Mouse (Mus musculus) layer of hippocampus, adult 9-11 months (tissue): ENCODE measurements around the gene Mthfd1l.
"Not testable (repeated sequence)": the region's sequence is repeated elsewhere in the genome, so short reads cannot be mapped to it uniquely, and the experiment has no call there.

Experiments
- DNase-seq: peaks from one replicate; pipeline ENCODE4 v3.0.0; 2022

Mthfd1l gene

DNA sequence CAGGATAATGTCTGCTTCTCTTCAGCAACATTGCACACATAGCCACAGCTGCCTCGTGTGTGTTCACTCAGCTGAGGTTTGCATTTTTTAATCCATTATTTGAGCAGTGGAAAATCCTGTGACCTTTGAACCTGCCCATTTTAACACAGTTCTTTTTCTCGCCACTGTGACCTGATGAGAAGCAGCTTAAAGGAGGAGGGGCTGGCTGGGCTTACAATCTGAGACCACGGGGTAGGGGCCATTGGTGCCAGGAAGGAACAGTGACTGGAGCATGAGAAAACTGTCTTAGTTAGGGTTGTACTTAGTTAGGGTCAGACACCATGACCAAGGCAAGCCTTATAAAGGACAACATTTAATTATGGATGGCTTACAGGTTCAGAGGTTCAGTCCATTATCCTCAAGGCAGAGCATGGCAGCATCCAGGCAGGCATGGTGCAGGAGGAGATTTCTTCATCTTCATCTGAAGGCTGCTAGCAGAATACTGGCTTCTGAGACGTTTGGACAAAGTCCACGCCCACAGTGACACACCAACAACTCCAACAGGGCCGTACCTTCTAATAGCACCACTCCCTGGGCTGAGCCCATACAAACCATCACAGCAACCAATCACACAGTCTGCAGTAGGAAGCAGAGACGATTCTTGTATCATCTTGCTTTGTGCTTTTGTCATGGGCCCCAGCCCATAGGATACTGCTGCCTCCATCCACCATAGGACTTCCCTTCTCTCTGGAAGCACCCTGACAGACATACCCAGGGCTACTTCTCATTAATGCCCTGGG lies 112.6 kb downstream of the Mthfd1l start:
- DNase-seq, result no peak

GRCm38 (mm10) chr10:4087563-4087962 lies 114.6 kb downstream of the Mthfd1l start:
- DNase-seq, result no peak

DNA sequence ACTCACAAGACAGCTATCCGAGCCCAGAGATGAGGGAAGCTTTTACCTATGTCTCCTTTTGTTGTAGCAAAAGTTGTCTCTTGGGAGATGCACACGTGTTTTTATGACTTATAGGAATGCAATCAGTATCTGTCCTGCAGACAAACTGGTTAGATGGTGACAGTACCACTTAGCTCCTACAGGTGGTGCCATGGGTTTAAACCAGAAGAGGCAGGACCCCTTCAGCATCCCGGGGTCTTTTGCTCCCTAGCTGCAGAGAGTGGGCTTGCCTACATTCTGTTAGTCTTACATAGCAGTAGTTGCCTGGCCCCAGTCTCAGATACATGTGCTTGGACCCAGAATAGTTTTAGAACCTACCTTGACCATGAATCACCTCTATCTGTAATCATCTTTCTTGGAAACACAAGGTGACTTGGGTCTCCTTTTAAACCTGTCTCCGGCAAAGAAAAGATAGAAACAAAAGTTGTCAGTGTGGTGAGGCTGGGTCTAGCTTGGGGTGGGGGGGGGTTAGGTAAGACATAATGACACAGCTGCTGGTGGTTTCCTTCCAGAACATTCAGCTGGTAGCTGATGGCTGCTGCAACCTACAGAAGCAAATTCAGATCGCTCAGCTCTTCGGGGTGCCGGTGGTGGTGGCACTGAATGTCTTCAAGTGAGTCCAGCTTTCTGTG lies 116.0 kb downstream of the Mthfd1l start:
- no peak for DNase-seq

DNA sequence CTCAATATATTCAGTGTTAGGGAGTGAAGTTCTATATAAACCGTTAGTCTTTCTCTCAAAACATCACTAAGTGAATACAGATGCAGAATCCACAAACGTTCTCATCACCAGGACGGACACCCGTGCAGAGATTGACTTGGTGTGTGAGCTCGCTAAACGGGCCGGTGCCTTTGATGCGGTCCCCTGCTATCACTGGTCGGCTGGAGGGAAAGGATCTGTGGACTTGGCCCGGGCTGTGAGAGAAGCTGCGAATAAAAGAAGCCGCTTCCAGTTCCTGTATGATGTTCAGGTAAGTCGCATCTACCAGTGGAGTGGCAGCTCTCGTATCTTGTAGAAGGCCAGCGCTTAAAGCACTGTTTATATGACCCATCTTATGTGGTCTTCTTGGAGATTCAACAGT lies 117.0 kb downstream of the Mthfd1l start:
- DNase-seq, result no peak

GRCm38 (mm10) chr10:4092990-4093389 lies 120.1 kb downstream of the Mthfd1l start:
- DNase-seq, result no peak

DNA sequence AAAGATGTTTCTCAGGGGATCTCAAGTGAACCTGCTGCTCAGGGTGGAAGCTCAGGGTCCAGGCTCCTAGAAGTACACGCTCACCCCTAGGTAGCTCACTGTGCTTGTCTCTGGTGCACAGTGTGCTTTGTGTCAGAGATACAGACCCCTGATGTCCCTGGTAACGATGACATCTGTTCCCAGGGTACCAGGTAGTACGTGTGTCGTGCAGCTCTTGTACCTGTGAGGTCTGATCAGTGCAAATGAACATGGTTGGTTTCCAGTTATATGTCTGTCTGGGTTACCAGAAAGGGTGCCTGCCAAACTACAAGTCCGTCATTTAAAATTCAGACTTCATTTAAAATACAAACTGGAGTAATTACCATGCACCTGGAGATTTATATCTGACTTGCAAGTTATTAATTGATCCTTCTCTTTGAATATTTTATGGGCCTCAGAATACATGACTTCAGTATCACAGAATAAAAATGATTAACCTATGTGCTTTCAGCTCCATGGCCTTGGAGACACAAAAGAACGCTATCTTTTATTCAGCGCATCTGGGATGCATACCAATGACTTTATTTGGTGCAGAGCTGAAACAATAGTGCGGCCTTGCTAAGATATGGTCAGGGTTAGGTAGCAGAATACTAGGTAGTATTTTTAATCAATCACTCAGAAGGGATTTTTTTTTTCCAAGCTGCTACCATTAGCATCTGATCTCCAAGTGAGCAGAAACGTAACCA lies 121.3 kb downstream of the Mthfd1l start:
- DNase-seq, result no peak

DNA sequence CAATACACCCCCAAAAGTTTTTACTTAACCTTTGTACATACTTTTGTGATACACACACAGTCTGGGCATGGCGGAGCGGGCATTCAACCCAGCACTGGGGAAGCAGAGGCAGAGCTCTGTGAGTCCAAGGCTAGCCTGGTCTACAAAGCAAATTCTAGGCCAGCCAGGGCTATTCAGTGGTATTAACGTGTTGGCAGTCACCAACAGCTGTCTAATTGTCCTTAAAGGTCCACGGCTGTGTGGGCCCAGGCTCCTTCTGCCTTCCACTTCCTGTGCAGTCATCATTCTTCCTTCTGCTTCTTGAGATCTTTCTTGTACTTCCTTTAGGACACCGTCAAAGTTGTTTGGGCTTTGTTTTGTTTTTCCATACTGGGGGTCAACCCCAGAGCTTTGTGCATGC lies 123.2 kb downstream of the Mthfd1l start:
- no peak for DNase-seq

- no peak for DNase-seq
Observed at GRCm38 (mm10) chr10:4100007-4100406, 127.1 kb downstream of the Mthfd1l start.

- no peak for DNase-seq
Observed at GRCm38 (mm10) chr10:4105676-4106528, 133.0 kb downstream of the Mthfd1l start.

- DNase-seq, result no peak
Observed at GRCm38 (mm10) chr10:4107661-4108338, 134.9 kb downstream of the Mthfd1l start.

DNA sequence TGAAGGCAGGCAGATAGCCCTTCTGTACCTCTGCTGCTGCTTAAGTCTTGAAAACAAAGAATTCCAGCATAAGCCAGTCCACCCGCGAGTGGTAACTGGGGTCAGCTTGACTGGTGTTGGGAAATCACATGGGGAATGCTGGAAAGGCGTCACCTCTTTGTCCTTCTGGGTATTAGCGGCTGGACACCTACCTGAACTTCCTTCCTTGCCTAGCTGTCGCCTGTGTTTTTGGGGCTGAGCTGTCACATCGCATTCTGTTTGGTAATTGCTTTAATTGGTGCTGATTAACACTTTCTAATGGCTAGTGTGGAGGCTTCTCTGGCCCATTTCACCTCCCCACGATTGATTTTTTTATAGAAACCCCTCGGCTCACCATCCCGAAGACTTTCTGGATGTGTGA lies 135.5 kb downstream of the Mthfd1l start:
- DNase-seq, result no peak

GRCm38 (mm10) chr10:4111095-4111794 lies 138.3 kb downstream of the Mthfd1l start:
- no peak for DNase-seq

GRCm38 (mm10) chr10:4111795-4112139 lies 138.8 kb downstream of the Mthfd1l start:
- no peak for DNase-seq

DNA sequence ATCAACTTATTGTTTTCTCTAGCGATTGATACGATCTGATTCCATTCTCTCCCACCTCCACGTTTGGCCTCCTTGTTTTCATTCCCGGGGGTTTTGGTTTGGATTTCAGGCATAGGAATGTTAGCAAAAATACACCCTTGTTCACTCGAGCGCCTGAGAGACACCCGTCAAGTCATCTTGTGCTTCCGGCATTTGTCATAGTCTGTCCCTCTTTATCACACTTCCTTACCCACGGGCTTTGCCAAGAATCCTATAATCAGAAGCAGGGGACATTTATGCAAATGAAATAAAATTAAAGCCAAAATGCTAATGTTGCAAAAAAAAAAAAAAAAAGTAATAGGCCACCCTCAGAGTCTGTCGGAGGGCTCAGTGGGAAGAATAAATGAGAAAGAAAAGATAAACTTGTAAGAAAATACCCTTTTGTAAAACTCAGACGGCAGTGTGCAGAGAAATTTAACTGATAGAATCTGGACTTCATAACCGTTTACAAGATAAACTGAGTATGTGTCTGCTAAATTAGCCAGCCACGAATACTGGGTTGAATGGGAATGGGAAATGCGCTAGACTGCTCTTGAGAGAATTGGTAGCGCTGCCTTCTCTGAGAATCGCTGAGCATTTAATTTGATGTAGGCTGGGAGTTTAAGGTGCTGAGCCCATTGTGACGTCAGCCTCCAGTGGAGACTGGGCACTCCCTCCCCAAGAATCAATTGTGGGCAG lies 139.9 kb downstream of the Mthfd1l start:
- no peak for DNase-seq

- DNase-seq, result no peak
Observed at GRCm38 (mm10) chr10:4113328-4113658, 140.4 kb downstream of the Mthfd1l start.

- no peak for DNase-seq
Observed at GRCm38 (mm10) chr10:4116653-4117052, 143.7 kb downstream of the Mthfd1l start.

GRCm38 (mm10) chr10:4117091-4117490 lies 144.2 kb downstream of the Mthfd1l start:
- no peak for DNase-seq

DNA sequence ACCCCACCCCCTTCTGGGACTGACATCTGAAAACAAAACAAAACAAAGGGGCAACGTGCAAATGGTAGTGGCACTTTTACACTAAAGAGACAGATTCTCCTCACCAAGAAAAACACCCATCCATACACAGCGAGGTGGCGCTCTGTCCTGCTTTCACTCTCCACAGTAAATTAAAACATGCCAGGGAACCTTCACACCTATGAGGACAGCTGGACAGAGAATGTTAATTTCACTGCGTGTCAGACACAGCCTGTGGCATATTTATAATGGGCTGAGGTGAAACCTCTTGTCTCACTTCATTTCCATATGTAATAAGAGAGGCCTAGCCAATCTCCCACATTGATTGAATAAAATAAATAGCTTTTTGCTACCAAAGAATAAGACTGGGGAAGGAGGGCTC lies 146.4 kb downstream of the Mthfd1l start:
- DNase-seq, result no peak

DNA sequence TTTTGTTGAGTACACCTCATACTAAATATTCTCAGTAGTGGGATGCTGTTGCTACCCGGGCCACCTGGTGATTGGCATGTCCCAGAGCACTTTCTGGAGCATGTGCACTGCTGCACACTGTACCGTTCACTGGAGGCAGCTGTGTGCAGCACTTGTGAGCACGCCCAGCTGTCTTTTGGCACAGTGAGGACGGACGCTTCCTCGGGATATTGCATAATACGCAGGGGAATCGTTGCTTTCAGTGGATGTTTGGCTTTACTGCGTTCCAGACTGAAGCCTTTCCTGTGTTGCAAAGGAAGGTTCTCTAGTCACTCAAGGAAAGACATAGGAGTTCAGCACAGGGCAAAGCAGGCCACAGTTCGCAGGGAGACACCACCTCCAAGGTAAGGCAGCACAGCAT lies 147.8 kb downstream of the Mthfd1l start:
- no peak for DNase-seq

- DNase-seq, result no peak
Observed at GRCm38 (mm10) chr10:4121197-4121596, 148.3 kb downstream of the Mthfd1l start.

DNA sequence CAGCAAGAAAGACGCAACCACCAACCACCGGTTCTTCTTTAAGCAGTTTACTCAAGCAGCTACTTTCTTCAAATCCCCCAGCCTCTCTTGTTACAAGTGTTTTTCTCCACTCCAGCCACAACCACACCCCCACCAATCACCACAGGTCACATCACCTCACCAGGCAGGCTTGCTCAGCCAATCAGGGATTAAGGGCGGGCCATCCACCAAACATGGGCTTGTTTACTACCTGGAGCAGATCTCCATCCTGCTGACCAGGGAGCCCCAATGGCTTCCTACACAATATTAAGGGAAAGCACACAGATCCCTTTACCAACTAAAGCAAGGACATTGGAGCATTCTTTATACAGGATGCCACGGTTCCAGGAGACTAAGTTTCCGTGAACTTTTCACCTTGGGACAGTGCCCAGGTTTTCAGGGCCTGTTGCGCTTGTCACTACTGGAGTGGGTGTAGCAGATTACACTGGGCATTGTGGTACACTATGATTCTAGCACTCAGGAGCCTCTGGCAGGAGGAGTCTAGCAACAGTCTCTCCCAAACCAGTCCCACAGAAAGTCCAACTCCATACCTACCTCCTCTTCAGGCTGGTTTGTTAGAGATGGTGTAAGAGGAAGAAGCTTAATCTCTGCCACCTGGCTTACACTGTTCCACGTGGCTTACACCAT lies 150.5 kb downstream of the Mthfd1l start:
- not testable (repeated sequence) for DNase-seq
